Mouse (Mus musculus) G1E (cell line): ENCODE results near the gene Eif4a1. TPM values are rescaled to one million over a fixed set of nuclear protein-coding genes. Genes with fewer than 3 reads are reported as not detected.
A peak's percentile ranks its signal among the peaks of the same experiment; 100 is the strongest.

Experiments used
- ATAC-seq: 2 replicates; pipeline ENCODE4 v1.8.0; 2016; ENCODE audit warnings: mild to moderate bottlenecking; ENCODE audit not compliant: insufficient number of reproducible peaks, poor library complexity, low FRiP score, severe bottlenecking; ENCODE audit errors: extremely low read depth
- DNase-seq: peaks from one replicate; pipeline ENCODE4 v3.0.0; 2012; ENCODE audit warnings: low spot score
- H3K27me3 ChIP-seq: 2 replicates; pipeline ENCODE4 v1.6.1; 2012; ENCODE audit warnings: mild to moderate bottlenecking, low read length, inconsistent platforms; ENCODE audit not compliant: insufficient read depth
- H3K36me3 ChIP-seq: replicated peaks from 2 replicates; pipeline ENCODE3; 2012; ENCODE audit warnings: mild to moderate bottlenecking, inconsistent platforms
- H3K4me1 ChIP-seq: 2 replicates; pipeline ENCODE4 v1.6.1; 2012; ENCODE audit warnings: low read depth, low read length, inconsistent platforms, mixed read lengths; ENCODE audit not compliant: insufficient read depth
- H3K4me3 ChIP-seq: 2 replicates; pipeline ENCODE4 v1.5.1; 2012; ENCODE audit warnings: low read depth, mild to moderate bottlenecking, inconsistent platforms, low read length, moderate library complexity, mixed read lengths
- H3K9me3 ChIP-seq: replicated peaks from 2 replicates; pipeline ENCODE4 v1.6.1; 2012; ENCODE audit warnings: inconsistent platforms
- CTCF ChIP-seq: IDR thresholded peaks from 2 replicates; pipeline ENCODE4 v1.5.1; 2012; ENCODE audit warnings: low read depth, low read length, inconsistent platforms, mixed read lengths
- GATA1 ChIP-seq: IDR thresholded peaks from 2 replicates; pipeline ENCODE4 v1.6.1; 2012; ENCODE audit warnings: borderline replicate concordance, low read length, inconsistent platforms, mixed read lengths
- GATA2 ChIP-seq: IDR thresholded peaks from 2 replicates; pipeline ENCODE4 v1.6.1; 2012; ENCODE audit warnings: low read depth, low read length, inconsistent platforms, borderline replicate concordance
- POLR2AphosphoS5 ChIP-seq: IDR thresholded peaks from 2 replicates; pipeline ENCODE4 v1.6.1; 2012; ENCODE audit warnings: low read depth, low read length, inconsistent platforms; ENCODE audit not compliant: insufficient replicate concordance
- TAL1 ChIP-seq: conservative IDR thresholded peaks from 2 replicates; pipeline ENCODE4 v1.6.1; 2012; ENCODE audit warnings: low read depth, low read length, inconsistent platforms, mixed read lengths
- polyA plus RNA-seq: library from polyadenylated mRNA; stranded (reverse); fragments of >175 nt; gene quantifications from 2 replicates; pipeline ENCODE4 v1.2.3, GENCODE M21; 2012
- total RNA-seq, 2 experiments: library from RNA; stranded (forward) in 1 of 2; stranded (reverse) in 1 of 2; fragments of 200-1000 nt in 1 of 2; fragments of >200 nt in 1 of 2; fragmentation: Nextera tagmentation in 1 of 2; gene quantifications; 2 replicates each; pipeline ENCODE4 v1.2.3; 2014 to 2017

Eif4a1 gene
- total and polyA plus RNA-seq, 3 experiments: 197 to 986 (median 986) TPM

GRCm38 (mm10) chr11:69665457-69665960 is 6.7 kb downstream of the Eif4a1 start:
- no peak overlapping the region for H3K4me3 ChIP-seq
- no peak for TF ChIP-seq GATA2
- no peak for TF ChIP-seq TAL1
- TF ChIP-seq POLR2AphosphoS5: peak; percentile 94
- no peak for TF ChIP-seq GATA1

GRCm38 (mm10) chr11:69664841-69665240 is 7.4 kb downstream of the Eif4a1 start:
- no peak for TF ChIP-seq TAL1
- TF ChIP-seq CTCF: no peak
- no peak for TF ChIP-seq POLR2AphosphoS5
- no peak for TF ChIP-seq GATA1
- no peak for TF ChIP-seq GATA2
- DNase-seq (no peak), ATAC-seq (no peak)
- peaks cover 71% of the 10 kb centered on the region for H3K36me3 ChIP-seq
- no peak overlapping the region for H3K4me3 ChIP-seq
- H3K4me1 ChIP-seq: peaks cover 73% of the 10 kb centered on the region
- no peaks in the 10 kb centered on the region for H3K9me3 ChIP-seq
- H3K27me3 ChIP-seq: no peaks in the 10 kb centered on the region

More at GRCm38 (mm10) chr11:69665457-69665960, 6.7 kb downstream of the Eif4a1 start:
- DNase-seq (no peak), ATAC-seq (no peak)
- H3K27me3 ChIP-seq: no peaks in the 10 kb centered on the region
- peaks cover 73% of the 10 kb centered on the region for H3K36me3 ChIP-seq
- H3K4me1 ChIP-seq: peaks cover 76% of the 10 kb centered on the region
- no peaks in the 10 kb centered on the region for H3K9me3 ChIP-seq

DNA sequence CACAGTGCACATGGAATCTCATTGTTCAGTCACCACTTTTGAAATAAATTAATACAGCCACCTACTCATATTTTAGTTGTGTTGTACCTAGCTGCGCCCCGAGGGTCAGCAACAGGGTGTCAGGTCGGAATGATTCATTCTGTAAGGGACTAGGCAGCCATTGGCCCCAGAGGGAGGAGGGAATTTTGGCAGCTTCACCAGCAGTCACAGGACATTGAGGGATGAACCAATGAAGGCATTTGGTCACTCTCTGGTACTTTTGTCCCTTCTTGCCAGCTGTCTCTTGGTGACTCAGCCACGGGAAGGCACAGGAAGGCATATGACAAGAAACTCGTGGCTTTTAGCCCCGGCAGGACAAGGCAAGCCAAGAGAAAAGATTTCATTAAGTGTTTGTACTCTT is 8.4 kb downstream of the Eif4a1 start:
- Histone ChIP-seq H3K4me1 (peaks cover 68% of the 10 kb centered on the region), H3K36me3 (peaks cover 68% of the 10 kb centered on the region), H3K4me3 (peak overlapping the region; percentile 38; the same call in 1 of the 2 replicates), H3K9me3 (no peaks in the 10 kb centered on the region), H3K27me3 (no peaks in the 10 kb centered on the region)
- TF ChIP-seq POLR2AphosphoS5 (no peak), GATA2 (no peak), GATA1 (no peak), CTCF (no peak), TAL1 (no peak)
- ATAC-seq: no peak
- DNase-seq: no peak

DNA sequence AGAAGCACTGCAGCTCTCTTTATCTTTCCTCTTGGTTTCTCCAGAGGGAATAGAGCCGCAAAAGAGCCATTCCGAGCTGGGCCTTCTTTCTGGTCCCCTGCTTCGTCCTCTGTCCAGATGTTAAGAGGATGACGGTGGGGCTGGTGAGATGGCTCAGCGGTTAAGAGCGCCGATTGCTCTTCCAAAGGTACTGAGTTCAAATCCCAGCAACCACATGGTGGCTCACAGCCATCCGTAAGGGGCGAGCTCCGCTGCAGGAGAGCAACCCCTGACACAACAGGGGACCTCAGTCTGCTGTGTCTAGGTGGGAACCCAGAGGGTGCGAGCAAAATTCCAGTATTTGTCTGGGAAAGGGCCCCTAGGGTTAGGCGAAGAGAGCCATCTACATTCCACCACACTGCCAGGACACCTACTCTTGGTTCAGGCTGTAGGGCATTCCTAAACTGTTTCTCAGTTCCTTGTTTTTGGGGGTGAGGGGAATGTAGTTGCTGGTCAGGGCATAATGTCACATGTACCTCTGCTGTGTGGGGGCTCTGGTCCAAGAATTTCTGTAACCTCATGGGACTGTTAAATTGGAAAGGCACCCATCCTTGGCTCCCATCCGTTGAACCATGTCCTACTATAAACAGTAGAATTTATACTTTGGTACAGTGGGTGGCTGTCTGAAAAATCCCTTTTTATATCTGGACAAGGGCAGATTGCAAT is 9.1 kb downstream of the Eif4a1 start:
- H3K4me1 ChIP-seq: peaks cover 63% of the 10 kb centered on the region
- H3K27me3 ChIP-seq: no peaks in the 10 kb centered on the region
- ATAC-seq (no peak), DNase-seq (no peak)
- peaks cover 68% of the 10 kb centered on the region for H3K36me3 ChIP-seq
- peak overlapping the region; percentile 73 for H3K4me3 ChIP-seq
- no peak for TF ChIP-seq TAL1
- no peak for TF ChIP-seq CTCF
- no peak for TF ChIP-seq GATA2
- TF ChIP-seq GATA1: no peak
- no peak; the same call in 1 of the 2 replicates for TF ChIP-seq POLR2AphosphoS5
- H3K9me3 ChIP-seq: no peaks in the 10 kb centered on the region

- Histone ChIP-seq H3K4me3 (peak within 1 kb of the TSS; percentile 73), H3K27me3 (no peaks in the 10 kb centered on the region), H3K4me1 (peaks cover 61% of the 10 kb centered on the region), H3K36me3 (peaks cover 68% of the 10 kb centered on the region), H3K9me3 (no peaks in the 10 kb centered on the region)
- peak; percentile 90 for DNase-seq
- no peak for TF ChIP-seq CTCF
- TF ChIP-seq POLR2AphosphoS5: no peak; the same call in 1 of the 2 replicates
- no peak for TF ChIP-seq GATA2
- TF ChIP-seq TAL1: no peak
- TF ChIP-seq GATA1: no peak
- ATAC-seq: peak; percentile 78
Observed at GRCm38 (mm10) chr11:69662213-69662966, 9.8 kb downstream of the Eif4a1 start, which contains the start of gene Mpdu1. Gene Mpdu1, minus strand, starts transcription at chr11:69662642.

DNA sequence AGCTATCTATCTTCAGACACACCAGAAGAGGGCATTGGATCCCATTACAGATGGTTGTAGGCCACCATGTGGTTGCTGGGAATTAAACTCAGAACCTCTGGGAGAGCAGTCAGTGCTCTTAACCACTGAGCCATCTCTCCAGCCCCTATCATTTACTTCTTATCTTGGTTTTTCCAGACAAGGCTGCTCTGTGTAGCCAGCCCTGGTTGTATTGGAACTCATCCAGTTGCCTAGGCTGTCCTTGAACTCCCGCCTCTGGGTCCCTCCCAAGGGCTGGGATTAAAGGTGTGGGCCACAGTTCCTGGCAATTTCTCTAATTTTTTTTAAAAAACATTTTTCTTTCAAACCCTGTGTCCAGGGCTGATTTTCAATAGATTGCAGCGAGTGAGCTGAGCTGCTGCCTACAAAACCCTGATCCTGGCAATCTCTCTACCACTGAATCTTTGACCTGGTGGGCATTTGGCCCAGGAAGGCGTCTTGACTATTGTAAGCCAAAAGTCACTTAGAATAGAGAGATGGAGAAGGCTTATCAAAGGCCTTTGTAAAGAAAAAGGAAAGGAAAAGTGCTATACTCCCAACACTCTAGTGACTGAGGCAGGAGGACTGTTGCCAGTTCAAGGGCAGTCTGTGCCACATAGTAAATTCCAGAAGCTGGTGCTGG is 10.9 kb downstream of the Eif4a1 start:
- H3K36me3 ChIP-seq: peaks cover 73% of the 10 kb centered on the region
- no peak for ATAC-seq
- no peaks in the 10 kb centered on the region for H3K9me3 ChIP-seq
- peak overlapping the region; percentile 73 for H3K4me3 ChIP-seq
- TF ChIP-seq TAL1: no peak
- no peak for TF ChIP-seq GATA2
- no peak for TF ChIP-seq POLR2AphosphoS5
- no peak for TF ChIP-seq GATA1
- no peak for TF ChIP-seq CTCF
- peaks cover 68% of the 10 kb centered on the region for H3K4me1 ChIP-seq
- DNase-seq: no peak
- H3K27me3 ChIP-seq: no peaks in the 10 kb centered on the region
